Mouse (Mus musculus) hindbrain, embryonic 15.5 days (tissue): ENCODE measurements around the gene Tarbp1. TPM values are rescaled to one million over a fixed set of nuclear protein-coding genes. Genes with fewer than 3 reads are reported as not detected.

Experiments used
- ATAC-seq: fragments of 200-750 bp; cut with Nextera tagmentation; 2 replicates; pipeline ENCODE4 v1.8.0; 2017; ENCODE audit warnings: low read depth, moderate number of reproducible peaks, moderate TSS enrichment; ENCODE audit not compliant: low FRiP score
- H3K27ac ChIP-seq: fragments of 300-500 bp; sonication (generic); replicated peaks from 2 replicates; pipeline ENCODE4 v1.5.1; 2015; ENCODE audit warnings: mild to moderate bottlenecking, inconsistent platforms
- H3K27me3 ChIP-seq: fragments of 300-500 bp; sonication (generic); 2 replicates; pipeline ENCODE4 v1.6.1; 2015; ENCODE audit warnings: control low read depth, inconsistent platforms
- H3K36me3 ChIP-seq: fragments of 300-500 bp; sonication (generic); 2 replicates; pipeline ENCODE4 v1.6.1; 2015; ENCODE audit warnings: control low read depth, inconsistent platforms
- H3K4me1 ChIP-seq: fragments of 300-500 bp; sonication (generic); replicated peaks from 2 replicates; pipeline ENCODE4 v1.6.1; 2015; ENCODE audit warnings: control low read depth, inconsistent platforms
- H3K4me2 ChIP-seq: fragments of 300-500 bp; sonication (generic); 2 replicates; pipeline ENCODE4 v1.6.1; 2015; ENCODE audit warnings: moderate library complexity, mild to moderate bottlenecking, inconsistent platforms
- H3K4me3 ChIP-seq: fragments of 300-500 bp; sonication (generic); 2 replicates; pipeline ENCODE4 v1.5.1; 2015; ENCODE audit warnings: mild to moderate bottlenecking, inconsistent platforms
- H3K9ac ChIP-seq: fragments of 300-500 bp; sonication (generic); 2 replicates; pipeline ENCODE4 v1.6.1; 2015; ENCODE audit warnings: inconsistent platforms
- H3K9me3 ChIP-seq: fragments of 300-500 bp; sonication (generic); 2 replicates; pipeline ENCODE4 v1.6.1; 2016; ENCODE audit warnings: control low read depth, inconsistent platforms
- WGBS: fragments of 180-500 bp; shearing (Covaris S2); methylation state at CpG from one replicate; pipeline ENCODE4 v1.1.7; 2015; 5-methylcytosine and 5-hydroxymethylcytosine counted together
- polyA plus RNA-seq: library from polyadenylated mRNA; unstranded; fragments of >200 nt; fragmentation: Nextera tagmentation; extraction: Ambion mirVana; gene quantifications from 2 replicates; pipeline ENCODE4 v1.2.1, GENCODE M21; 2015

Tarbp1 gene
- polyA plus RNA-seq, 1 experiment from 2014 or later, result 1.8 TPM

DNA sequence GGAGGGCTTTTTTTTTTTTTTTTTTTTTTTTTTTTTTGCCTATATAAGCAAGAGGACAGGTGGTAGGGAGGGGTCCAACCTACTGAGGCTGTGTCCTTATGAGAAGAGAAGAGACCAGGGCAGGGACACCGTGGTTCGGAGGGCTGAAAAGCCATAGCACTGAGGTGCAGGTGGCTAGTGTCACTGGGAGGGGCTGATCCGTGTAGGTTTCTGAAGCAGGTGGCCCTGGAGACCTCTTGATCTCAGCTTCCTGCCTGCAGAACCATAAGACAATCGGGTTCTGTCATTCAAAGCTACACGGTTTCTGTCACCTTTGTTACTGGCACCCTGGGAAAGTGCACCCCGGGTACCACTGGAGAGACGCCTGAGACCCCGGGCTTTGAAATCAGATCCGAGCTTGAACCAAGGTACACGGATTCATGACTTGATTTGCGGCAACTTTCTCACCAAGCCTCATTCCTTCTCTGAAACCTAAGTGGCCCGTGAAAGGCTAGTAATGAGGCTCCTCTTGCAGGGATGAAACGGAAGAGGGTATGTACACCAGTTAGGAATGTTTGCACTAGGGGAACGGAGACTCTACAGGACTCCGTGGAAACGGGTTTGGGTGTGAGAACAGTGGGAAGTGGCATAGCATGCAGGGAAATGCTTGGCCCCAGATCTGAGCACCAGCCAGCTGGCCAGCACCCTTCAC lies 29.8 kb upstream of the Tarbp1 start:
- 88% methylated on average over 16 of the region's 16 CpGs for WGBS
- Histone ChIP-seq H3K27ac (no peak overlapping the region), H3K9ac (no peak overlapping the region), H3K9me3 (no peaks in the 10 kb centered on the region), H3K4me1 (no peaks in the 10 kb centered on the region), H3K36me3 (no peaks in the 10 kb centered on the region), H3K4me3 (no peak overlapping the region), H3K4me2 (no peak overlapping the region), H3K27me3 (no peaks in the 10 kb centered on the region)
- ATAC-seq, result no peak

- H3K9me3 ChIP-seq, result no peaks in the 10 kb centered on the region
- no peak for ATAC-seq
- H3K27me3 ChIP-seq, result no peaks in the 10 kb centered on the region
- no peak overlapping the region for H3K4me3 ChIP-seq
- no peak overlapping the region for H3K9ac ChIP-seq
- H3K4me1 ChIP-seq, result peaks cover 10% of the 10 kb centered on the region
- H3K4me2 ChIP-seq, result no peak overlapping the region
- H3K27ac ChIP-seq, result no peak overlapping the region
- no peaks in the 10 kb centered on the region for H3K36me3 ChIP-seq
- WGBS, result 62% methylated on average over 2 of the region's 2 CpGs
Measured at GRCm38 (mm10) chr8:126502722-126503121, 27.9 kb upstream of the Tarbp1 start.

DNA sequence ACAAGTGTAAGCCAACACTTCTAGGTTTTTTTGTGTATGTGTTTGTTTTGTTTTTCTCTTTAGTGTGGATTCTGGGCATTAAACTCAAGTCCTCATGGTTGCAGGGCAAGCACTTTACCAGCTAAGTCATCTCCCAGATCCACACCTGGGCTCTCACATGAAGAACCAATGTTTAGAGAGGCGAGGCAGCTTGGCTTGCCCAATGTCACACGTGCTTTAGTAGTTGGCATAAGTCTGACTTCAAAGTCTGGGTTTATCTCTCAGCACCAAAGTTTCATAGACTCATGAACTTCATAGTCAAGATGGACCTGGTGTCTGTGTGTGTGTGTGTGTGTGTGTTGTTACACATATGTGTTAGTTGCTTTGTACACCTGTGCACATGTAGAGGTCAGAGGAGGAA lies 24.5 kb upstream of the Tarbp1 start:
- no peak for ATAC-seq
- WGBS, result 96% methylated on average over 2 of the region's 2 CpGs
- Histone ChIP-seq H3K4me3 (no peak overlapping the region), H3K4me1 (peaks cover 11% of the 10 kb centered on the region), H3K27ac (no peak overlapping the region), H3K9me3 (no peaks in the 10 kb centered on the region), H3K4me2 (no peak overlapping the region), H3K9ac (no peak overlapping the region), H3K27me3 (no peaks in the 10 kb centered on the region), H3K36me3 (no peaks in the 10 kb centered on the region)

- WGBS, result 23% methylated on average over 6 of the region's 6 CpGs
- no peaks in the 10 kb centered on the region for H3K27me3 ChIP-seq
- H3K4me1 ChIP-seq, result peaks cover 11% of the 10 kb centered on the region
- H3K9ac ChIP-seq, result 0 out of 2 replicates have a peak overlapping the region, but pooled peaks have one; percentile 46
- H3K4me3 ChIP-seq, result peak overlapping the region; percentile 36; the same call in 1 of the 2 replicates
- ATAC-seq, result peak; percentile 5; the same call in 1 of the 2 replicates
- no peaks in the 10 kb centered on the region for H3K36me3 ChIP-seq
- H3K4me2 ChIP-seq, result peak overlapping the region; percentile 58
- no peaks in the 10 kb centered on the region for H3K9me3 ChIP-seq
- peak overlapping the region; percentile 82 for H3K27ac ChIP-seq
Measured at GRCm38 (mm10) chr8:126498465-126498864, 23.6 kb upstream of the Tarbp1 start.

- peak; percentile 95 for ATAC-seq
- WGBS, result 6% methylated on average over 27 of the region's 27 CpGs
Measured at GRCm38 (mm10) chr8:126497541-126498428, 22.9 kb upstream of the Tarbp1 start.

DNA sequence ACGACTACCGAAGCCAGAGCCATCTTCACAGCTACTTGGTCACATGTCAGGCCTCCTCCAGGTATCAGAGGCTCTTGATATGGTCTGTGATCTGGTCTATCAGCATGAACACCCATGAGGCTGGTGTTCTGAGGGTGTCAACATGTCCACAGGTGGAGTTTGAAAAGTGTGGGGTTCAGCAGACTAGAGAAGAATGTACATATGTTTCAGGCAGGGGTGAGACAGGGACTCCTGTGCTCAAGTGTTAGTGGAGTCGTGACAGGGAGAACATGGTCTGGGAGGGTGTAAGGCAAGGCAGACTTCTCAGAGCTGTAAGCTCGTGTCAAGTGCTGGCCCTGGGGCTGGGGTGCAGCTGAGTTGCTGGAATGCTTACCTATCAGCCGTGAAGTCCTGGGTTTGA lies 22.1 kb upstream of the Tarbp1 start:
- no peak for ATAC-seq
- H3K4me2 ChIP-seq, result no peak overlapping the region
- H3K9ac ChIP-seq, result 0 out of 2 replicates have a peak overlapping the region, but pooled peaks have one; percentile 9
- H3K4me1 ChIP-seq, result peaks cover 11% of the 10 kb centered on the region
- 82% methylated on average over 5 of the region's 5 CpGs for WGBS
- H3K27ac ChIP-seq, result no peak overlapping the region
- H3K27me3 ChIP-seq, result no peaks in the 10 kb centered on the region
- no peak overlapping the region for H3K4me3 ChIP-seq
- no peaks in the 10 kb centered on the region for H3K36me3 ChIP-seq
- H3K9me3 ChIP-seq, result no peaks in the 10 kb centered on the region

More at GRCm38 (mm10) chr8:126497541-126498428, 22.9 kb upstream of the Tarbp1 start:
- no peaks in the 10 kb centered on the region for H3K27me3 ChIP-seq
- no peaks in the 10 kb centered on the region for H3K9me3 ChIP-seq
- H3K4me3 ChIP-seq, result peak overlapping the region; percentile 36
- H3K9ac ChIP-seq, result peak overlapping the region; percentile 46; the same call in 1 of the 2 replicates
- H3K36me3 ChIP-seq, result no peaks in the 10 kb centered on the region
- peaks cover 11% of the 10 kb centered on the region for H3K4me1 ChIP-seq
- H3K27ac ChIP-seq, result peak overlapping the region; percentile 82
- peak overlapping the region; percentile 58 for H3K4me2 ChIP-seq

- Histone ChIP-seq H3K9ac (no peak overlapping the region), H3K36me3 (no peaks in the 10 kb centered on the region), H3K4me2 (no peak overlapping the region), H3K9me3 (no peaks in the 10 kb centered on the region), H3K27ac (no peak overlapping the region), H3K4me1 (peaks cover 11% of the 10 kb centered on the region), H3K4me3 (no peak overlapping the region), H3K27me3 (no peaks in the 10 kb centered on the region)
- WGBS, result 88% methylated on average over 12 of the region's 12 CpGs
- no peak for ATAC-seq
Measured at GRCm38 (mm10) chr8:126495461-126495860, 20.6 kb upstream of the Tarbp1 start.

- H3K4me1 ChIP-seq, result peaks cover 11% of the 10 kb centered on the region
- no peak overlapping the region for H3K4me2 ChIP-seq
- no peak overlapping the region for H3K9ac ChIP-seq
- ATAC-seq, result no peak
- 71% methylated on average over 15 of the region's 15 CpGs for WGBS
- H3K27ac ChIP-seq, result no peak overlapping the region
- no peak overlapping the region for H3K4me3 ChIP-seq
- no peaks in the 10 kb centered on the region for H3K27me3 ChIP-seq
- H3K36me3 ChIP-seq, result no peaks in the 10 kb centered on the region
- no peaks in the 10 kb centered on the region for H3K9me3 ChIP-seq
Measured at GRCm38 (mm10) chr8:126494160-126495110, 19.6 kb upstream of the Tarbp1 start.

- Histone ChIP-seq H3K36me3 (no peaks in the 10 kb centered on the region), H3K9ac (no peak overlapping the region), H3K4me2 (no peak overlapping the region), H3K9me3 (no peaks in the 10 kb centered on the region), H3K27ac (no peak overlapping the region), H3K4me3 (no peak overlapping the region), H3K27me3 (no peaks in the 10 kb centered on the region), H3K4me1 (no peaks in the 10 kb centered on the region)
- ATAC-seq, result peak; percentile 69; the same call in 1 of the 2 replicates
- 9% methylated on average over 5 of the region's 5 CpGs for WGBS
Measured at GRCm38 (mm10) chr8:126482938-126483337, 8.1 kb upstream of the Tarbp1 start.

DNA sequence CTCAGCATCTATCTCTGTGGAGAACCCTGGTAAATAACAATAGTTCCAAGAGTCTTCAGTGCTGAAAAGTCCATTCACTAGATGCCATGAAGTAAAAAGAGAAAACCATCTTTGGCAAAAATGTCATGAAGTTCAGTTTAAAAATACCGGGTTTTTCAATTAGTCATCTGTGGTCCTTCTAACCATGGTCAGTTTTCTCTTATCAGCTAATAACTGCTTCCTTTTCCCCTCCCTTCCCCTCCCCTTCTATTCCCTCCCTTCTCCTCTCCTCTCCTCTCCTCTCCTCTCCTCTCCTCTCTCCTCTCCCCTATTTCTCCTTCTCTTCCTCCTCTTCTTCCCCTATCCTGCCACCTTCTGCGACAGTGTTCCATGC lies 7.5 kb upstream of the Tarbp1 start:
- Histone ChIP-seq H3K36me3 (no peaks in the 10 kb centered on the region), H3K4me3 (no peak overlapping the region), H3K9ac (no peak overlapping the region), H3K27me3 (peaks cover 3% of the 10 kb centered on the region; the same call in 1 of the 2 replicates), H3K4me1 (no peaks in the 10 kb centered on the region), H3K4me2 (no peak overlapping the region), H3K9me3 (no peaks in the 10 kb centered on the region), H3K27ac (no peak overlapping the region)
- ATAC-seq, result no peak
- WGBS, result 81% methylated on average over 2 of the region's 2 CpGs

DNA sequence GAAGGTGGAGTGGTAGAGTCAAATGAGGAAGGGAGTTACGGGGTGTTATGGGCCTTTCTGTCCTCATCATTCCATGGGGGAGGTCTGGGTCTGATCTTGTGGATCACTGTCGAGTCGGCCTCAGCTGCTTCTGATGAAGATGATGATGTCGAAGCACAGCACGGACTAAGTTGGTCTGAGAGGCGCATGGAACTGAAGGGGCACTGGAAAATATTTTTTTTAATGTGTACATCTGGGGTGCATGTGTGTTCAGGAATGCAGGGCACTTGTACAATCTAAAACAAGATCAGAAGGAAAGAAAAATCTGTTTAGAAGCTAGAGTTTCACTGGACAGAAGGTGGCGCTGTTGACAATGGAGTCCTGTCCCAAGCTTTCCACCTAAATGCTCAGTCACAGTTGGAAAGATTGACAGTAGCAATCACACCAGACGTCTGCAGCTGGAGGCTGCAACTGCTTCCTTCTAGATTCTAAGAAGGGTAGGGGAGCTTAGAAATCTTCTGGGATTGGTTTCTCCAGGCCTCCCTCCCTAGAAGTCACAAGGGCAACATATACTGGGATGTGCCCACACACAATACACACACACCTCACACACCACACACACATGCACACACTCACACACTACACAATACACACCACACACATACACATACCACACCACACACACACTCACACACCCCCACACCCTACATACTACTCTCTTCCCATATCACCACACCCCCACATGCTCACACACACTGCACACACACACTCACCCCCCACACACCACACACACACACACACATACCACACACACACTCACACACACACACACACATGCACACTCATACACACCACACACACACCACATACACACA lies 6.9 kb upstream of the Tarbp1 start:
- 43% methylated on average over 8 of the region's 8 CpGs for WGBS
- Histone ChIP-seq H3K4me2 (no peak overlapping the region), H3K9me3 (no peaks in the 10 kb centered on the region), H3K36me3 (no peaks in the 10 kb centered on the region), H3K4me1 (no peaks in the 10 kb centered on the region), H3K9ac (no peak overlapping the region), H3K27ac (no peak overlapping the region), H3K4me3 (no peak overlapping the region), H3K27me3 (peaks cover 6% of the 10 kb centered on the region; the same call in 1 of the 2 replicates)
- peak; percentile 69 for ATAC-seq
